Mouse (Mus musculus) CD4-positive, CD25-positive, alpha-beta regulatory T cell, adult 9 weeks (primary cell): ENCODE results near the gene Mrpl3. TPM values are rescaled to one million over a fixed set of nuclear protein-coding genes. Genes with fewer than 3 reads are reported as not detected.

Source experiments
- polyA plus RNA-seq: library from polyadenylated mRNA; unstranded; fragments of 100-300 nt; shearing (Covaris generic); gene quantifications from one replicate; pipeline ENCODE4 v1.2.1, GENCODE M21; 2017

Mrpl3 gene
- polyA plus RNA-seq: 30.6 TPM

DNA sequence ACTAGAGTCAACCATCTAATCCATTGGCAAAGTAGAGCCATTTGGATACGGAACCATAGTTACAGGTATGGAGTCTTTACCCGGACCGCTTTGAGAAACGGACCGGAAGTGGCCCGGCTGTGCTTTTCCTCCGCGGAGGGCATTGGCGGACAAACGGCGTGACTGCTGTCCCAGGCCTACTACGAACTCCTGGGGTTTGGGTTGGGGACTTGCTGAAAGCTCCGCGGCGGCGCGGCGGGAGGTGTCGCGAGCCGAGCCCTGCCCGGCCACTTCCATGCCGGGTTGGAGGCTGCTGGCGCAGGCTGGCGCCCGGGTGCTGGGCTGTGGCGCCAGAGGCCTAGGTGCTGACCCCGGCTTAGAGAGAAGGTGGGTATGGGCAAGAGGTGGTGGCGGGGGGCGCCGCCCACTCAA, at the start of gene Mrpl3:
Gene Mrpl3, plus strand, starts transcription at position 93 of the 411 bp plus-strand sequence.

Other genes starting within 250 kb of the Mrpl3 start
- 15.5 TPM for gene Nudt16, start 78.6 kb downstream of the Mrpl3 start, polyA plus RNA-seq
- not detected for gene 1700080E11Rik, start 91.9 kb downstream of the Mrpl3 start, polyA plus RNA-seq